Mouse (Mus musculus): ENCODE results near the gene Tjap1. TPM values are rescaled to one million over a fixed set of nuclear protein-coding genes. Genes with fewer than 3 reads are reported as not detected.

Gene Tjap1
- polyA plus RNA-seq, 2 experiments: 7.7 to 11.0 TPM

DNA sequence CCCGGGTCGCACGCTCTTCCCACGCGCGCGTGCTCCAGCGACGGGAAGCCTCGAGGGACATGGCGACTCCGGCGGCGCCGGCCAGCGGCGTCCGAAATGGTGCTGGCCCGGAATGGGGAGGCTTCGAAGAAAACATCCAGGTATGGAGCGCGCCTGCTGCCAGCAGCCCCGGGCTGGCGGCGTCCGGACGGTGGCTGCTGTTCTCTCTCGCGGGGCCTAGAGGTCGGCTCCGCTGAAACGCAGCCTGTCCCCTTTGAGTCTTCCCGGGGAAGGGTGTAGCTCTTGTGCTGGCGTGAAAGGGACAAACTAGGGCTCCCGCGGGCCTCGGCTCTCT lies 34.7 kb downstream of the Tjap1 start:
- H3K27me3 ChIP-seq (ENCODE audit: control insufficient read depth, insufficient read depth, low read length): no peaks in the 10 kb centered on the region
- DNase-seq (ENCODE audit: low read depth in 3 of 3, low spot score in 3 of 3) (no peak), ATAC-seq (ENCODE audit: insufficient read depth) (peak; percentile 60)
- H3K9me3 ChIP-seq (ENCODE audit: control insufficient read depth, low read length): no peaks in the 10 kb centered on the region
- peak overlapping the region; percentile 86 to 95 for H3K4me3 ChIP-seq (ENCODE audit: insufficient read depth in 1 of 2, low read depth in 2 of 2, low read length in 2 of 2)
- WGBS (ENCODE audit: insufficient replicate concordance): under 1% methylated on average over 37 of the region's 37 CpGs
- TF ChIP-seq EP300 (IDR thresholded peaks at IDR 0.05; ENCODE audit: low read depth): no peak
- no peak for TF ChIP-seq CTCF (IDR thresholded peaks at IDR 0.05; ENCODE audit: low read depth)
- H3K4me1 ChIP-seq (replicated peaks; ENCODE audit: control insufficient read depth in 2 of 2, insufficient read depth in 2 of 2, low read length in 1 of 2): peaks cover 13 to 15% of the 10 kb centered on the region in 2 experiments
- H3K27ac ChIP-seq: peak overlapping the region; percentile 64
- H3K36me3 ChIP-seq (replicated peaks; ENCODE audit: control insufficient read depth, insufficient read depth, low read depth): peaks cover 47% of the 10 kb centered on the region
- H3K4me2 ChIP-seq (ENCODE audit: low read depth): peak overlapping the region; percentile 68
- H3K9ac ChIP-seq (replicated peaks): peak overlapping the region; percentile 82

DNA sequence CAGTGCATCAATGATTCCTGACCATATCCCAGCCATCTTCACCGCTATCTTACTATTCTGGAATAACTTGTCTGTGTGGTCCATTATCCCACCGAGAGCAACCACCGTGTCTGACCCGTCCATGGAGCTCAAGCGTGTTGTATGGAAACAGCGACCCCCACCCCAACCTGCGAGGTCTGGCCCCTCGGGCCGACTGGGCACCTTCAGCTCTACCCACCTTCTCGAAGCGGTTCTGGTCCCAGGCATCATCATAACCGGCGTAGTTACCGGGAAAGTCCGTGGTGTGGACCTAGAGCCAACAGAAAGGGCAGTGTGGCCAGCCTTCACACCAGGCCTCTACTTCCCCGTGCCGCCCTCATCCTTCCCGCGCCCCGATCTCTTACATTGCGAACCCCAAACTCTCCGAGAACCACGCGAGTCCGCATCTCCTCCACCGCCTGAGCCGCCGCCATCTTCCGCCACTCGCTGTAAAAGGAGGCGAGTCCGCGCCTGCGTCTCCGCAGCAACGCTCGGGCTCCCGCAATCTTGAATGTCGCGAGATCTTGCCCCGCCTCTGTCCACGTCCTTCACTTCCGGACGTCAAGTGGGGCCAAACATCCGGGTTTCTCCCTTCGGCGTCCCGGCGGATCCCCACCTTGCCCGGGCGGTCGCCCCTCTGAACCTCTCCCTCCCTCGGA lies 35.2 kb downstream of the Tjap1 start, which contains the start of the genes Polr1c and Yipf3:
TSS of gene Polr1c (minus strand) at position 543 of the 677 bp plus-strand sequence.
TSS of gene Yipf3 (plus strand) at position 569 of the 677 bp plus-strand sequence.
- peaks cover 51% of the 10 kb centered on the region for H3K36me3 ChIP-seq (replicated peaks; ENCODE audit: control insufficient read depth, insufficient read depth, low read depth)
- H3K9me3 ChIP-seq (ENCODE audit: control insufficient read depth, low read length): no peaks in the 10 kb centered on the region
- ATAC-seq (ENCODE audit: insufficient read depth) (peak; percentile 89), DNase-seq (ENCODE audit: low read depth in 3 of 3, low spot score in 3 of 3) (peak; percentile 87 to 89 (median 87))
- peaks cover 13 to 15% of the 10 kb centered on the region in 2 experiments for H3K4me1 ChIP-seq (replicated peaks; ENCODE audit: control insufficient read depth in 2 of 2, insufficient read depth in 2 of 2, low read length in 1 of 2)
- H3K9ac ChIP-seq (replicated peaks): peak within 1 kb of the TSS; percentile 82
- no peaks in the 10 kb centered on the region for H3K27me3 ChIP-seq (ENCODE audit: control insufficient read depth, insufficient read depth, low read length)
- WGBS (ENCODE audit: insufficient replicate concordance): 0% methylated on average over 53 of the region's 53 CpGs
- peak within 1 kb of the TSS; percentile 64 for H3K27ac ChIP-seq
- peak within 1 kb of the TSS; percentile 86 to 95 for H3K4me3 ChIP-seq (ENCODE audit: insufficient read depth in 1 of 2, low read depth in 2 of 2, low read length in 2 of 2)
- TF ChIP-seq CTCF (IDR thresholded peaks at IDR 0.05; ENCODE audit: low read depth): no peak
- TF ChIP-seq EP300 (IDR thresholded peaks at IDR 0.05; ENCODE audit: low read depth): peak; percentile 61
- peak within 1 kb of the TSS; percentile 68 for H3K4me2 ChIP-seq (ENCODE audit: low read depth)

DNA sequence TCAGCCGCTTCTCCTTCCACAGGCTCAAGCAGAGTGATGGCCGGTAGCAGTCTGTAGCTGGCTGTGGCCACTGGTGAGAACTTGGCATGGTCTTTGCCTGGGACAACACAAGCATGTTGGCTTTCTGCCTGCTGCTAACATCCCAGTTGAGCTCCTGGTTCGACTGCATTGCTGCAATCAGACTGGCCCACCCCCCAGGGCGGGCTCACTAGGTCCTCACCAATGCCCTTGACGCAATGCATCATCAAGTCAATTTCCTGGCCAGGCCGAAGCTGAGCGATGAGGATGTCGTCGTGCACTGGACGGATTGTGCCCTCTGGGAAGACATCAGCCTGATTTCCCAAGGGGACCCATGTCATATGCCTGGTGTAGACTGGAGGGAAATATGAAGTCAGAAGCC lies 38.2 kb downstream of the Tjap1 start:
- Histone ChIP-seq H3K4me3 (ENCODE audit: insufficient read depth in 1 of 2, low read depth in 2 of 2, low read length in 2 of 2) (no peak overlapping the region), H3K9me3 (ENCODE audit: control insufficient read depth, low read length) (no peaks in the 10 kb centered on the region), H3K27me3 (ENCODE audit: control insufficient read depth, insufficient read depth, low read length) (no peaks in the 10 kb centered on the region), H3K9ac (replicated peaks) (no peak overlapping the region), H3K4me2 (ENCODE audit: low read depth) (no peak overlapping the region), H3K36me3 (replicated peaks; ENCODE audit: control insufficient read depth, insufficient read depth, low read depth) (peaks cover 61% of the 10 kb centered on the region), H3K27ac (no peak overlapping the region), H3K4me1 (replicated peaks; ENCODE audit: control insufficient read depth in 2 of 2, insufficient read depth in 2 of 2, low read length in 1 of 2) (peaks cover 13 to 15% of the 10 kb centered on the region in 2 experiments)
- no peak for DNase-seq (ENCODE audit: low read depth in 3 of 3, low spot score in 3 of 3)
- no peak for ATAC-seq (ENCODE audit: insufficient read depth)
- TF ChIP-seq CTCF (IDR thresholded peaks at IDR 0.05; ENCODE audit: low read depth): no peak
- TF ChIP-seq EP300 (IDR thresholded peaks at IDR 0.05; ENCODE audit: low read depth): no peak
- 77% methylated on average over 10 of the region's 10 CpGs for WGBS (ENCODE audit: insufficient replicate concordance)

DNA sequence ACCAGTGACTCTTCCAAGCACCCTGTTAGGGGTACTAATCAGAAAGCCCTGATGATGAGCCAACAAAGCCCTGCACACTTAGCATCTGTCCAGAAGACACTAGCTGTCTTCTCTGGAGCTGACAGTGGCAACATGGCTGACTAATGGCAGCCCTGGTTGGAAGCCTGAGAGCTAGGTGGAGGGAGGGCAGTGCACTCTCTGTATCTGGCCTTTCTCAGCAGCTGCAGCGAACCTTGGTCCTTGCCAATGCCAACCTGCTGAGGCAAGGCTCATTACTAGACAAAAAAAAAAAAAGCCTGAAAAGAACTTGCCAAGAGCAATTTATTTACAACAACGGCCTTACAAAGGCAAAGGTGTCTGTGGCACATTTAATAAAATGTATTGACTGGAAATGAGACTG lies 39.2 kb downstream of the Tjap1 start:
- H3K27ac ChIP-seq: no peak overlapping the region
- H3K36me3 ChIP-seq (replicated peaks; ENCODE audit: control insufficient read depth, insufficient read depth, low read depth): peaks cover 56% of the 10 kb centered on the region
- H3K9me3 ChIP-seq (ENCODE audit: control insufficient read depth, low read length): no peaks in the 10 kb centered on the region
- DNase-seq (ENCODE audit: low read depth in 3 of 3, low spot score in 3 of 3) (no peak), ATAC-seq (ENCODE audit: insufficient read depth) (no peak)
- TF ChIP-seq EP300 (IDR thresholded peaks at IDR 0.05; ENCODE audit: low read depth): no peak
- no peak for TF ChIP-seq CTCF (IDR thresholded peaks at IDR 0.05; ENCODE audit: low read depth)
- H3K4me1 ChIP-seq (replicated peaks; ENCODE audit: control insufficient read depth in 2 of 2, insufficient read depth in 2 of 2, low read length in 1 of 2): peaks cover 7 to 8% of the 10 kb centered on the region in 2 experiments
- WGBS (ENCODE audit: insufficient replicate concordance): 74% methylated on average over 2 of the region's 2 CpGs
- H3K9ac ChIP-seq (replicated peaks): no peak overlapping the region
- no peak overlapping the region for H3K4me2 ChIP-seq (ENCODE audit: low read depth)
- H3K27me3 ChIP-seq (ENCODE audit: control insufficient read depth, insufficient read depth, low read length): no peaks in the 10 kb centered on the region
- H3K4me3 ChIP-seq (ENCODE audit: insufficient read depth in 1 of 2, low read depth in 2 of 2, low read length in 2 of 2): no peak overlapping the region

DNA sequence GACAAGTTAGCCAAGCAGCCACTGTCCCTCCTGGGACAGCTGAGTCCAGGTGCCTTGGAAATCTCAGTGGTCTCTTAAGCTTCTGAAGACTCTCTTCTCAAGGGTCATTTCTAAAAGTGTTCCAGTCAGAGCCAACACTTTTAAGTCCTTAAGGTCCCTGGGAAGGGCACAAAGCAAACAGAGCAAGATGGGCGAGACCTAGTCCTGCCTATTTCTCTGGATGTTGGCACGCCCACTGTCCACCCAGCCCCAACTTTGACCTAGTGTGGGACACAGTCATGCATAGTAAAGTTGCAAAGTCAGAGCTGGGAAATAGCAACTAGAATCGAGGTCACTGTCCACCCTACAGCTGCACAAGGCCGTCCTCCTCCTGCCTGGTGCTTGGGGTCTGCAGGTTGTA lies 39.8 kb downstream of the Tjap1 start:
- H3K9me3 ChIP-seq (ENCODE audit: control insufficient read depth, low read length): no peaks in the 10 kb centered on the region
- ATAC-seq (ENCODE audit: insufficient read depth) (no peak), DNase-seq (ENCODE audit: low read depth in 3 of 3, low spot score in 3 of 3) (no peak)
- no peak overlapping the region for H3K4me2 ChIP-seq (ENCODE audit: low read depth)
- 60% methylated on average over 4 of the region's 4 CpGs for WGBS (ENCODE audit: insufficient replicate concordance)
- no peak overlapping the region for H3K9ac ChIP-seq (replicated peaks)
- peaks cover 56% of the 10 kb centered on the region for H3K36me3 ChIP-seq (replicated peaks; ENCODE audit: control insufficient read depth, insufficient read depth, low read depth)
- no peaks in the 10 kb centered on the region for H3K27me3 ChIP-seq (ENCODE audit: control insufficient read depth, insufficient read depth, low read length)
- no peak overlapping the region for H3K4me3 ChIP-seq (ENCODE audit: insufficient read depth in 1 of 2, low read depth in 2 of 2, low read length in 2 of 2)
- no peak overlapping the region for H3K27ac ChIP-seq
- no peak for TF ChIP-seq EP300 (IDR thresholded peaks at IDR 0.05; ENCODE audit: low read depth)
- no peak for TF ChIP-seq CTCF (IDR thresholded peaks at IDR 0.05; ENCODE audit: low read depth)
- H3K4me1 ChIP-seq (replicated peaks; ENCODE audit: control insufficient read depth in 2 of 2, insufficient read depth in 2 of 2, low read length in 1 of 2): peaks cover 7% of the 10 kb centered on the region in 2 experiments

Data from liver, embryonic 14.5 days (tissue).